Mouse (Mus musculus): ENCODE measurements around the gene Slc38a10.

Slc38a10 gene

DNA sequence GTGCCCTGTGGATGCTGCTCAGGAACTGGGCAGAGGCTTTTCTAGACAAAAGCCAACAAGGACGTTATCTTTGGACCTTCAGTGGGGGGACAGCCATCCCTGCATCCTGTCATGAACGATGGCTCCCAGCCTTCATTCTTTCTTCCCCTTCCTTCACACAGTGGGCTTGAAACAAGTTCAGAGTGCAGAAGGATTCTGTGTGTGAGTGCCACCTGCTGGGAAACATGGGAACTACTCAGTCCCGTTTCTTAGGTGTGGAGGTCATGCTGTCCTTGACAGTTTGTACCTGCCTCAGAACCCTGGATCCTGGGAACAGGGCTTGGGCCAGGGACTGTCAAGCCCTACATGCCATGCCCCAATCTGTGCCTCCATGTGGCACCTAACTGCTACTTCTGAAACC, 50.1 kb downstream of the Slc38a10 start:
- in situ Hi-C loops (cut with MboI): no loop called here

DNA sequence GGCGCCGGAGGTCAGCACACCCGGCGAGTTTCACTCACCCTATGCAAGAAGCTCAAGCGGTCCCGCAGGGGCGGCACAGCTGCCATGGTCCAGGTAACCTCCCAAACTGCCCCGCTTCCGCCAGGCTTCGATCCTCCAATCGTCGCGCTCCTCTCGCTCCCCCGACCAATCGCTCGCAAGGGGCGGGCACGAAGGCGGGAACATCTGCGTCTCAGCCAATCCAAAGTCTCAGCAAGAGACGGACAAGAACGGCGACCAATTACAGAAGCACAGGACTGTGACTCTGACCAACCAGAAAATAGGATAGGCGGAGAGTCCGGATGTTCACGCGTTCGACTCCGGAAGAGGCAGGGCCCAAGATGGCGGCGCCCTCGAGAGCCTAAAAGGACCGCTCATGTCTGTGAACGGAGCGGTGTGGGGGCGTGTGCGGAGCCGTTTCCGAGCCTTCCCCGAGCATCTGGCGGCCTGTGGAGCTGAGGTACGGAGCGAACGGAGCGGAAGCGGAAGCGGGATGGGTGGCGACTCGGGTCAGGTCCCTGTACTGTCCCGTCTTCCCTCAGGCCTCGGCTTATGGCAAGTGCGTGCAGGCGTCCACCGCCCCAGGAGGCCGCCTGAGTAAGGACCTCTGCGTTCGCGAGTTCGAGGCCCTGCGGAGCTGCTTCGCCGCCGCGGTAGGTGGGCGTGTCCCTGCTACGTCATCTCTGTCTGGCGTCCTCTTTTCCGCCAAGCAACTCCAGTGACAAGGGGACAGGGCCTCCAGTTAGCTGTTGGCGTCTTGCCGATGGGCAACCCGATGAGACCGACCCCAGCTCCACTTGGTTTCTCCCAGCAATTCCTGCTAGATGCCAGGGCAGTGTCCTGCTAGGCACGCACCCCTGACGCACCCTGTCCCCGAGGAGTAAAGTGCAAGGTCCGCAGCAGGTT, 52.3 kb downstream of the Slc38a10 start, which contains the start of the genes Tepsin and Ndufaf8:
Gene Tepsin, minus strand, starts transcription at position 144 of the 924 bp plus-strand sequence.
Gene Ndufaf8, plus strand, starts transcription at position 341 of the 924 bp plus-strand sequence.
- in situ Hi-C loops (cut with MboI): no loop called here

DNA sequence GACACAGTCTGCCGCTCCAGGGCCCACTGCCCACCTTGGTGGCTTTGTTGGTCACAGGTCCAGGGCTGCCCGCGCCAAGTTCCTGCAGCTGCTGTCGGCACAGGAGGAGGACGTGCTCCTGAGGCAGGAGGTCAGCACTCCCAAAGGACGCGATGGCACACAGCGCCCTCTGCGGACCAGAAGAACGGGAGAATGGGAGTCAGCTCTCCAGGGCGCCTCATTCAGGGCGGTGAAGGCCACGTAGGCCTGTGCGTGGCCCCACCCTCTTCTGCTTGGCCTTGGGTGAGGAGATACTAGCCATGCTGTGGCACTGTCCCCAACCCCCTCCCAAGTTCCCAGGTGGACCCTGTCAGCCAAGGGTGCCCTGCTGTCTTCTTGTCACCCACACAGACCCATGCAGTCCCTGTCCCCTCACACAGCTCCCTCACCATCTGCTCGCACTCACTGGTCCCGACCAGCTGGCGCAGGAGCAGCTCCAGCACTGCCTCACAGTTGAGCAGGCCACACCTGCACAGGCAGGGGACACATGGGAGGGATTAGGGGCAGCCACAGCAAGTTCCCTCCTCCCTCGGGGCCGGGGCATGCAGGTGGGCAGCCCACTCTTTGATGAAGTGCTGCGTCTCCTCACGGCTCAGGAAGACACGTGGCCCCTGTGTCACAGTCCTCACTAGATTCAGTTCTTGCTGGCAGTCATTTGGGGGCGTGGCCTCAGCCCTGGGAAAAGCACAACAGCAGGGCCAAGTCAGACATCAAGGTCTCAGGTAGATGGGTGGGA, 58.1 kb downstream of the Slc38a10 start:
- in situ Hi-C loops (cut with MboI): no loop called here

DNA sequence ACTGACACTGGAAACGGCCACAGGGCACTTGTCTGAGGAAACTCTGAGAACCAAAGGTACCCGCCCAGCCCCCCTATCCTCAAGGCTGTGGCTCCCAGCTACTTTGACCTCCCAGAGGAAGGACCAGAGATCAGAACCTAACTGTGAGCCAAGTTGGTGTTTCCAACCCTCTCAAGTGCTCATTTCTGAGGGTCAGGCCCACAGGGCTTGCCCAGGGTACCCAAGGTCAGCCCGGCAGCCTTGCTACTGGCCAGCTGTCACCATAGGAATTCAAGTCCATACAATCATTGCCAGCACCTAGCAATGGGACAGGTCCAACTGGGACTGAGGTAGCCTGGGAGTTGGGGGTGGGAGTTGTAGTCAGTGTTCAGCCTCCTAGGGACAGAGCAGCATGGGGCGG, 60.5 kb downstream of the Slc38a10 start:
- in situ Hi-C loops (cut with MboI): no loop called here

DNA sequence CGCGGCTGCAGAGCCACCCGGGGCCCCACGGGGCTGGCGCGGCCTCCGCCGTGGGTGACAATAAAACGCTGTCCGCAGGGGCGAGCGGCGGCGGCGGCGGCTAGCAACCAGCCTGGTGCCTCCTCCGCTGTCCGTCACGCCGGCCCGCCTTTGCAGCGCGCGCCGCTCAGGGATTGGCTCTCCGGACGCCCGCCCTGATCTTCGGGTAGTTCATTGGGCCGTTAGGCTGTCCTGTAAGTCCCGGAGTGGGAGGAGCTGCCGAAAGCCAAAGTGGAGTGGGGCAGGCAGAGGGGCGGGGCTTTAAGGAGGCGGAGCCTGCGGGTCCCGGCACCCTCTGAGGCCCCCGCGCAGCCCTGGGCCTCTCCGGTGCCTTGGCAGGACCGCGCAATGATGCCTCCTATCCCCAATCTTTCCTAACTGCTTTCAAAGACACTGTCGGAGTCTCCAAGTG, 64.4 kb downstream of the Slc38a10 start, which contains the start of gene Cep131:
Gene Cep131, minus strand, starts transcription at position 126 of the 451 bp plus-strand sequence.
- in situ Hi-C loops (cut with MboI): no loop called here

DNA sequence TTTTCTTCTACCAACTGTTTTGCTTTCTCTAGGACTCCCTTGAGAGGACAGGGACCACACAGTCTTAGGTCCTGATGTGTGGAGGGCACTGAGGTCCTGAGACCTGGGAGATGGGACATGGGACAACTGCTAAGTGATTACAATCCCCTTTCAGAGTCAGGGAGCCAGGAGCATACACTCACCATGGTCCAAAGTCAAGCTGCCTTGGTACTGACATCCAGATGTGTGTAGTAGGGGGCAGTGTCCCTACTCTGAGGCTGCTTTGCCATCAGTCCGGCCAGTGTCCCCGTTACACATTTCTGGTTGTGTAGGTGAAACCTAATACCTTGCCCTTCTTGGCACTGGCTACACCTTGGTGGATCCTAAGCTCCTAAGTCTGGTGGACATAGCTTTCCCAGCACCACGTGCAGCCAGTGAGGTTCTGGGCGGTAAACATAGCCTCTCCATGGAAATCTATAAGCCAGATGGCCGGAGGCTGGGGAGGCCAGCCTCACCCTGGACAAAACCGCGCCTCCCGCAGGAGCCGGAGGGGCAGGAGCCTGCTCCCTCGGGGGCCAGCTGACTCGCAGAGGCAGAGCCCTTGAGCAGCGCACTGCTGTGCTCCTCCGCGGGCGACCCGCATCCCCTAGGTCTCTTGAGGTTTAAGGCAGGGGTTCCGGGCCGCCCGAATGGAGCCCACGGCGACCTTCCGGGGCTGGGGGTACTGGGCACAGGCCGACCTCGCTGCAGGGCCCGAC, 65.1 kb downstream of the Slc38a10 start:
- in situ Hi-C loops (cut with MboI): no loop called here

DNA sequence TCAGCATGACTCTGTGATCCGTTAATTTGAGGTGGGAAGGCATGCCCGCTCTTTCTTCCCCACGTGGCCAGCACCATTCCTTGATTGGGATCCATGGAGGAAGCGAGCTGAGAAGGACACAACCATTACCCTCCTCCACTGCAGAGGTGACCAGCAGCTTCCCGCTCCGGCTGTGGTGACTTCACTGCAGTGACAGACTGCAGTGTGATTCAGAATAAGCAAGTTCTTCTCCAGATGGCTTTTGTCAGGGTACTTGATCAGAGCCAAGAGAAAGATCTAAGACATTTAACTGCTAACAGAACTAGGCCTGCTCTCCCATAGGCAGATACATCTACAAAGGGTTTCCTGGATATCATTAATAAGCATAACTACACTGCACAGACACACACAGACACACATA, 70.9 kb downstream of the Slc38a10 start:
- in situ Hi-C loops (cut with MboI): no loop called here

DNA sequence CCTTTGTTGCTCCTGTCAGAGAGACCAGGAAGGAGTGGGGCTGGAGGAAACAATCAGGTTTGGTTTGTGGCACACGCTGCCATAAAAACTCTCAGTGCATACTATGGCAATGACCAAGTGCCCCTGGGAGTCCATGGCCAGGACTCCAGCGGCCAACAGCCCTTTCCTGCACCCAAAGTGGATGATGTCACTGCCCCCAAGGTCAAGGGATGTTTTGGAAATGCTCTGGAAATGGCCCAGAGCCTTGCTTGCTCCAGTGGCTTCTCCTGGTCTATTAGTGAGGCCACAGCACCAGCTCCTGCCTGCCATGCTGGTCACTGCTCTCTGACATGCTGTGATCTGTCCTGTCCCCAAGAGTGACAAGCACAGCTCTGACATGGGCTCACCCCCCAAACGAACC, 75.0 kb downstream of the Slc38a10 start:
- in situ Hi-C loops (cut with MboI): no loop called here

DNA sequence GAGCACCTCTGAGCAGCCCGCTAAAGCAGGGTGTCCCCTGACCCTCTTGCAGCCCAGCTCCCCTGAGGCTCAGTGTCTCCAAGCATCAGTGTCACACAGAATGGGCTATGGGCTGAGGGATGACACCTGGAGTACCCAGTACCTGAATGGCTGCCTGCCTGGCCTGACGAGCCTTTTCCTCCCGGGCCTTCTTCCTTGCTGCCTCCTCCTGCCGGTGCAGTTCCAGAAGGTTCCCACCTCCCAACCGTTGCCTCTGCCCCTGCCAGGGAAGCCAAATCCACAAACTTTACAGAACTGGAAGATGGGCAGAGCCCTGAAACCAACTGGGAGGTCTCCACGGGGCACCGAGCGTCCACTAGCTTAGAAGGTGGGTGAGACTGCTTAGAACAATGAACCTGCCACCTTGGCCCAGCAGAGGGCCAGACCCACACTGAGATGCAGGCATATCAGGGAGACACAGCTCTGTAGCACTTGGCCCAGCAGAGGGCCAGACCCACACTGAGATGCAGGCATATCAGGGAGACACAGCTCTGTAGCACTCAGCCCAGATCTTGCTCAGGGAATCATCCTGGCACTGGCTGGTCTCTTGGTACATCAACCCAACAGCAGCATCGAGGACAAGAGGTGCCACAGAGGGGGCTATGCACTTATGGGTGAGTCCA, 78.0 kb downstream of the Slc38a10 start:
- in situ Hi-C loops (cut with MboI): no loop called here

DNA sequence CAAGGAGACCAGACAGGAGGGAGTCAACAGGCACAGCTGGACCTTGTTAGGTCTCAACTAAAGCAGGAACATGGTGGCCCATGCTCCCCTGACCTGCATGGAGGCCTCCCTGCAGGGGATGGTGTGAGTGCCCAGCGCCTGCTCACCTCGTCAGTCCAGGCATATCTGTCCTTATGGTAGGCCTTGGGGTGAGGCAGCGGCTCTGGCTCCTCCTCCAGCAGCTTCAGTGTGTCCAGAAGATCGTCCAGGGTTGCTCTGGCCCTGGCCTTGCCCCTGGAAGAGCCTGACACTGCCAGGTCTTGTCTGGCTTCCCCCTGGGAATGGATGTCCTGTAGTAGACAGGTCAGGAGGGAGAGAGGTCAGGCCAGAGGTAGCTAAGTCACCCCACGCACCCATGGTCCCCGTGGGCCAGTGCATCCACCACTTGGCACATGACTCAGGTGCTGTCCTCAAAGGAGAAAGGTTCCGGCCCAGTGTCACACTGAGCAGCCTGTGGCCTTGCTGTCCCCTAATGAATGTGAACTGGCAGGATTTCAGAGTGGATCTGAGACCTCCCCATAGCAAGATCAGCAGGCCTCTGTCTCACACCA, 79.3 kb downstream of the Slc38a10 start:
- in situ Hi-C loops (cut with MboI): no loop called here

DNA sequence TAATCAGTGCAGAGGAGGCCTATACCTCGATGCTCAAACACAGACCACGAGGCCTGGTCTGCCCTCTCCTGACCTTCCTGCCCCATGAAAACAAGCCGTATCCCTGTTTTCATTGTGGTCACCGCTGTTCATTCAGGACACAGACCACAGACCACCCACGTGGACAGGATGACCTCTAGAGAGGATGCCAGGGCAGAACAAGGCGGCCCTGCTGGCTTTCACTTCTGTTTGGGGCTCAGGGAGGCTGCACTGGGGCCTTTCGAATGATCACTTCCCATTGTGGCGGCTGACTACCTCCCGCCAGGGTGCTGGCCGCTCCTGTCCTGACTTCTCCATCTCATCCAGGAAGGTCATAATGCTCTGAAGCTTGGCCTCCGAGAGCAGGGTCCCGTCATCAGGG, 80.1 kb downstream of the Slc38a10 start:
- in situ Hi-C loops (cut with MboI): no loop called here

DNA sequence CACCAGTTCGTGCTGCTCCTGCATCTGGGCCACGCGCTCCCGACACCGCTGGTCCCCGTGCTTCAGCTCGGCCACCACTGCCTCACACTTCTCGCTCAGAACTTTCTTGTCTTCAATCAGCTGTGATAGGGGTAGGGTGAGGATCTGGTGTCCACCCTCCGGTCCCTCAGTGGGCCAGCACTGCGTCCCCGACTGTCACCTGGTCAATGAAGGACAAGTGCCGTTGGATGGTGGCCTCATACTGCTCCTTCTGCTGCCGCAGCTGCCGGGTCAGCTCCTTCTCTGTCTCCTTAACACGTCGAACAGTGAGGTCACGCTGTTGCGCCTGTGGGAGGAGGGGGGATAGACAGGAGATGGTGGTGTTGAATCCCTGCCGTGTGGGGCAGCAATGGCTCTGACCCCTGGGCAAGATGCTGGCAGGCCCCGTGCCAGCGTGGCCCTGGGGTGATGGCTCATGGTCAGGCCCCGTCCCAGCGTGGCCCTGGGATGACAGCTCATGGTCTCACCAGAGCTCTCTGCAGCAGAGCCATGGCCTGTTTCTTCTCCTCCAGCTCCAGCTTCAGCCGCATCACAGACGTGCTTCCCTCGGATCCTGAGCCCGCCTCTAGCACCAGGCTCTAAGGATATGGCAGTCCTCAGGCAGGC, 80.7 kb downstream of the Slc38a10 start:
- in situ Hi-C loops (cut with MboI): no loop called here

DNA sequence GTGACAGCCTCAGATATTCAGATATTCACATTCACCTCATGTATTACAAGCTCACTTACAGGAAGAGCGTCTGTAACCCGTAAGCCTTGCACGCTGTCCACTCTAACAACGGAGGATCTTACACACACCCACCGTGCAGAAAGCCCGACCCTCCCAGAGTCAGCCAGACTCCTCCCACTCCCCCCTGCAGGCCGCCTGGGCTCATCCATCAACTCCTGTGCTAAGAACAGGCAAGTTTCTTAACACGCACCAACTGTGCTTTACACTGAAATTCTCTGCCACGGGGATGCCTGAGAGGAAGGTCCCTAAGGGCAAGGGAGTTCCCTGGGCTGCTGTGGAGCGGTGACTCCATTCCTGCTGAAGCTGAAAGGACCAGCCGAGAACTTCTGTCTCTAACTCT, 81.9 kb downstream of the Slc38a10 start:
- in situ Hi-C loops (cut with MboI): no loop called here

DNA sequence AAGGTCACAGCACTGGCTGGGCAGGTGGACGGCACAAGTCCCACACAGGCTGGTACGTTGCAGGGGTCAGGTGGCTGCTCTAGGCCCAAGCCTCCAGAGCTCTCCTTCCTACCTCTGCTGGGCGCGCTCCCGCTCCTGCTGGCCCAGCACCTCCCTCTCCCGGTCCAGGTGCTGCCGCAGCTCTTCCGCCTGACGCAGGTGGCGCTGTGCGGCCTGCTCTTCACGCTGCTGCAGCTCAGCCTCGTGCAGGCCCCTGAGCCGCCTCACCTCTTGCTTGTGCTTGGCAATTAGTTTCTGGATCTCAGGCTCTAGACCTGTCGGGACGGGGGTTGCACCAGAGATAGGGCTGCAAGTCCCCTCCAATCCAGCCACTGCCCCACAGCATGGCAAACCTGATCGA, 83.3 kb downstream of the Slc38a10 start:
- in situ Hi-C loops (cut with MboI): no loop called here

DNA sequence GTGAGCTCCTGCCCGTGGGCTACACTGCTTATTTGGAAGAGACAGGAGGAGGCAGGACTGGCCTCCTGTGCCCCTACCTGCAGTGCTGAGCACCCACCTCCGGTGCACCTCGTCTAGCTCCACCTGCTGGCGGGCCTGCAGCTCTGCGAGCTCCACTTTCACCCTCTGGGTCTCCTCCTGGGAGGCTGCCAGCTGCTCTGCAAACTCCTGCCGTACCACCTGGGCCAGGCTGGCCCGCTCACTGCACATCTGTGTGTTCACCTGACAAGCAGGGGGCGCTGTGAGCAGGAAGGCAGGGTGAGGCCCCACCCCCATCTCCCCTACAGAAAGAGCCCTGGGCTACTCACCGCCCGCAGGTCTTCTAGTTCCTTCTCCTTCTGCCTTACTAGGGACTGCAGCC, 85.9 kb downstream of the Slc38a10 start:
- in situ Hi-C loops (cut with MboI): no loop called here

DNA sequence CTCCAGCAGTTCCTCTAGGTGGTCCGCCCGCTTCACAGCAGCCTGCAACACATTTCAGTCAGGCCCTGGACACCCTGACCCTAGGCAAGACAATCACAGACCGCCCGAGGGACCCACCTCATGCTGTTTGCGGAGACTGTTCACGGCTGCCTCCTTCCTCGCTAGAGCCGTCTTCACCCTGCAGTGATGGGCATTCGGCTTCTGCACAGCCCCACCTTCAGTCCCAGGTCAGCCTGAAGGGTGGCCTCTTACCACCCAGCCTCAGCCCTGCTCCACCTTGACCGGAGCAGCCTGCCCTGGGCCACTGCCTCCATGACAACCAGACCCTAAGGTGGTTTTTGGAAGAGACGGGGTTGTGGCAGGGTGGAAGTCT, 86.5 kb downstream of the Slc38a10 start:
- in situ Hi-C loops (cut with MboI): no loop called here

DNA sequence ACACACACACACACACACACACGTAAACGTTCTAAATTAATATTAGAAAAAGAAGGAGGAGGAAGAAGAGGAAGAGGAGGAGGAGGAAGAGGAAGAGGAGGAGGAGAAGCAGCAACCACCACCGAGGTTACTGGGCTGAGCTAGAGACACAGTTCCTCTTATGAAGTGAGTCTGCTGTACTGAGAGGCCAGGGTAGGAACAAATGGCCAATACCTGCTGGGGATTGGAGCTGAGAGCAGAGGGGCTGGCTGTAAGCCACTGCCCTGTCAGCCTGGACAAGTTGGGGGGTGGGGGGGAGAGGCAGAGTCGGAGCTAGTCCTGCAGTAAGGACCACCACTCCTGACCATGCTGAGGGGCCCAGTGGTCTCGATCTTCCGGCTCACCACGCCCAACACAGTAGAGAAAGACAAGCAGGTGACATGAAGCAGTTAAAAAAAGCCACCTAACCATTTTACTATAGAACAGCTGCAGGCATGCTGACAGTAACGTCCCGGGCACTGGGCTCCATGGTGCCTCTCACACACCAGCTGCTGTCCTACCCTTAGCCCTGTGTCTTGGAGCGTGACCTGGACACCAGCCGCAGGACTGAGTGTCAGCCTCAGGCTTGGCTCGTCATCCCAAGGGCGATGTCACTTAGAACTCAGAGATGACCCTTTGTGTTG, 87.0 kb downstream of the Slc38a10 start:
- in situ Hi-C loops (cut with MboI): no loop called here

DNA sequence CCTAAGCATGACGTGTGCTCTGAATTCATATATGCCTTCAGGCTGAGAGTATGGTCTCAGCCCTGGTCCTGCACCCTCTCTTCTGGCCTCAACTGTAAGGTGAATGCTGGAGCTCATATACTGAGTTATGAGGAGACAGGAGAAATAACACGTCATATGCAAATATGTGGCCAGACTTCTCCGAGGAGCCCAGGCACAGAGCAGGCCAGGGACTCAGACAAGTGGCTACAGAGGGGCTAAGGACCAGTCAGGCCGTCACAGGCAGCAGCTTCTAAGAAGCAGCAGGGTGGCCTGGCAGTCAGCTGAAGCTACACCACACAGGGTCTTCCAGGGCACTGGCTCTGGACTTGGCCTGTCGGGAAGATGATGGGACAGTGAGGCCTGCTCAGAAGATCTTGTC, 87.8 kb downstream of the Slc38a10 start:
- in situ Hi-C loops (cut with MboI): no loop called here

DNA sequence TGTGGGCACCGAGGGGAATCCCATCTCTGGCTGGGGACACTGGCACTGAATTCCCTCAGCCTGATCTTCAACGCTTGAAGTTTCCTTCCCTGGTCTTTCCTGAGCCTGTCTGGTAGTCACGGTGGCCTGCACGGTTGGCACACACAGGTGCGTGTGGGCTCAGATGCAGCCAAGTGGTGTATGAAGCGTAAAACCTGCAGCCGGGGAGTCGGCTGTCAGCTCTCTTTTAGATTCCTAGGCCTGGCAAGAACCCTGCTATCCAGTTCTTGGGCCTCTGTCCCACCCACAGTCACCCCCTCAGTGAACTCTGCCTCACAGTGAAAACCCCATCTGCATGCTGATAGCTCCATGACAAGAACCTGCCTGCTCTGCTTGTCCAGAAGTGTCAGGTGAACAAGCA, 90.5 kb downstream of the Slc38a10 start:
- in situ Hi-C loops (cut with MboI): no loop called here

Measured in mature B cell (primary cell).